Mouse (Mus musculus) limb, embryonic 14.5 days (tissue): ENCODE measurements around the gene Ccdc116. TPM values are rescaled to one million over a fixed set of nuclear protein-coding genes. Genes with fewer than 3 reads are reported as not detected.

Experiments
- ATAC-seq: fragments of 200-750 bp; cut with Nextera tagmentation; 2 replicates; pipeline ENCODE4 v1.8.0; 2017; ENCODE audit warnings: low read depth, moderate number of reproducible peaks, moderate TSS enrichment; ENCODE audit not compliant: low FRiP score
- DNase-seq: peaks from one replicate; pipeline ENCODE4 v3.0.0-alpha.2; 2015; ENCODE audit warnings: low spot score
- H3K27ac ChIP-seq: fragments of 300-500 bp; sonication (generic); replicated peaks from 2 replicates; pipeline ENCODE4 v1.5.1; 2014; ENCODE audit warnings: low read depth, mild to moderate bottlenecking, low read length, moderate library complexity, mixed read lengths
- H3K27me3 ChIP-seq: fragments of 300-500 bp; sonication (generic); 2 replicates; pipeline ENCODE4 v1.6.1; 2014; ENCODE audit warnings: low read length, mixed read lengths; ENCODE audit not compliant: control insufficient read depth, insufficient read depth
- H3K36me3 ChIP-seq: fragments of 300-500 bp; sonication (generic); 2 replicates; pipeline ENCODE4 v1.6.1; 2014; ENCODE audit warnings: mild to moderate bottlenecking, low read length, moderate library complexity, mixed read lengths; ENCODE audit not compliant: control insufficient read depth, insufficient read depth
- H3K4me1 ChIP-seq: fragments of 300-500 bp; sonication (generic); 2 replicates; pipeline ENCODE4 v1.6.1; 2014; ENCODE audit warnings: antibody characterized with exemption, low read length, mixed read lengths; ENCODE audit not compliant: control insufficient read depth, insufficient read depth
- H3K4me2 ChIP-seq: fragments of 300-500 bp; sonication (generic); replicated peaks from 2 replicates; pipeline ENCODE4 v1.6.1; 2014; ENCODE audit warnings: low read depth, mild to moderate bottlenecking, low read length, moderate library complexity; ENCODE audit not compliant: severe bottlenecking
- H3K4me3 ChIP-seq: fragments of 300-500 bp; sonication (generic); replicated peaks from 2 replicates; pipeline ENCODE4 v1.5.1; 2014; ENCODE audit warnings: low read length
- H3K9ac ChIP-seq: fragments of 300-500 bp; sonication (generic); 2 replicates; pipeline ENCODE4 v1.6.1; 2014; ENCODE audit warnings: mild to moderate bottlenecking, low read depth, low read length, moderate library complexity; ENCODE audit not compliant: severe bottlenecking
- H3K9me3 ChIP-seq: fragments of 300-500 bp; sonication (generic); 2 replicates; pipeline ENCODE4 v1.6.1; 2016; ENCODE audit warnings: low read length; ENCODE audit not compliant: control insufficient read depth
- POLR2A ChIP-seq: fragments of 200-500 bp; IDR thresholded peaks from 2 replicates; pipeline ENCODE4 v1.8.0; 2012; ENCODE audit warnings: inconsistent platforms, mild to moderate bottlenecking, moderate library complexity, borderline replicate concordance; ENCODE audit not compliant: insufficient read depth, insufficient read length; ENCODE audit errors: extremely low read depth
- WGBS: fragments of 180-500 bp; shearing (Covaris S2); extraction: QIAGEN DNeasy Blood & Tissue Kit; methylation state at CpG from one replicate; pipeline ENCODE4 v1.1.7; 2014; 5-methylcytosine and 5-hydroxymethylcytosine counted together
- polyA plus RNA-seq, 2 experiments: library from polyadenylated mRNA; depleted of rRNA in 1 of 2; stranded (reverse) in 1 of 2; unstranded in 1 of 2; fragments of >200 nt; fragmentation: Nextera tagmentation in 1 of 2; extraction: Ambion mirVana in 1 of 2; gene quantifications; 2 replicates each; pipeline versions ENCODE4 v1.2.1 to v1.2.3; 2012 to 2014

Gene Ccdc116
- polyA plus RNA-seq, 2 experiments = 0.54 to 2.7 TPM

GRCm38 (mm10) chr16:17144339-17144738 is 2.7 kb downstream of the Ccdc116 start, which contains the start of gene Ydjc:
Ydjc (plus strand) TSS chr16:17144621.
- Histone ChIP-seq H3K27me3 (0 out of 2 replicates have a peak, but pooled peaks cover 7% of the 10 kb centered on the region), H3K36me3 (no peaks in the 10 kb centered on the region), H3K4me2 (no peak within 1 kb of the TSS), H3K4me1 (peaks cover 7% of the 10 kb centered on the region), H3K9ac (no peak within 1 kb of the TSS), H3K9me3 (no peaks in the 10 kb centered on the region), H3K4me3 (no peak within 1 kb of the TSS), H3K27ac (no peak within 1 kb of the TSS)
- DNase-seq (peak; percentile 18), ATAC-seq (no peak)
- no peak for TF ChIP-seq POLR2A
- WGBS = 23% methylated on average over 7 of the region's 7 CpGs

- DNase-seq (no peak), ATAC-seq (no peak)
- Histone ChIP-seq H3K9ac (no peak overlapping the region), H3K4me1 (no peaks in the 10 kb centered on the region), H3K9me3 (no peaks in the 10 kb centered on the region), H3K36me3 (no peaks in the 10 kb centered on the region), H3K27me3 (no peaks in the 10 kb centered on the region), H3K27ac (no peak overlapping the region), H3K4me2 (no peak overlapping the region), H3K4me3 (no peak overlapping the region)
- WGBS = 74% methylated on average over 15 of the region's 15 CpGs
- no peak for TF ChIP-seq POLR2A
Observed at GRCm38 (mm10) chr16:17137355-17137754, 9.7 kb downstream of the Ccdc116 start.

- no peaks in the 10 kb centered on the region for H3K9me3 ChIP-seq
- peak overlapping the region; percentile 32 for H3K9ac ChIP-seq
- 26% methylated on average over 7 of the region's 7 CpGs for WGBS
- peak overlapping the region; percentile 77 for H3K4me3 ChIP-seq
- 0 out of 2 replicates have a peak overlapping the region, but pooled peaks have one; percentile 28 for H3K27ac ChIP-seq
- TF ChIP-seq POLR2A = no peak
- peak overlapping the region; percentile 95 for H3K4me2 ChIP-seq
- no peaks in the 10 kb centered on the region for H3K27me3 ChIP-seq
- no peaks in the 10 kb centered on the region for H3K36me3 ChIP-seq
- no peak for ATAC-seq
- peaks cover 5% of the 10 kb centered on the region; the same call in 1 of the 2 replicates for H3K4me1 ChIP-seq
- DNase-seq = no peak
Observed at GRCm38 (mm10) chr16:17132906-17133200, 14.2 kb downstream of the Ccdc116 start.

GRCm38 (mm10) chr16:17132089-17132905 is 14.7 kb downstream of the Ccdc116 start, which contains the start of gene Sdf2l1:
Sdf2l1 (minus strand) TSS chr16:17132383.
- ATAC-seq (peak; percentile 99), DNase-seq (peak; percentile 98)
- Histone ChIP-seq H3K27me3 (no peaks in the 10 kb centered on the region), H3K9ac (peak within 1 kb of the TSS; percentile 67), H3K4me2 (peak within 1 kb of the TSS; percentile 95), H3K4me3 (peak within 1 kb of the TSS; percentile 77), H3K36me3 (no peaks in the 10 kb centered on the region), H3K27ac (peak within 1 kb of the TSS; percentile 75), H3K4me1 (peaks cover 5% of the 10 kb centered on the region; the same call in 1 of the 2 replicates), H3K9me3 (no peaks in the 10 kb centered on the region)
- under 1% methylated on average over 45 of the region's 47 CpGs for WGBS
- TF ChIP-seq POLR2A = 0 out of 2 replicates have a peak, but pooled peaks have one; percentile 32

- Histone ChIP-seq H3K9ac (peak overlapping the region; percentile 67), H3K27ac (peak overlapping the region; percentile 75; the same call in 1 of the 2 replicates), H3K4me2 (peak overlapping the region; percentile 95), H3K27me3 (no peaks in the 10 kb centered on the region), H3K4me3 (peak overlapping the region; percentile 77), H3K9me3 (no peaks in the 10 kb centered on the region), H3K4me1 (peaks cover 5% of the 10 kb centered on the region; the same call in 1 of the 2 replicates), H3K36me3 (no peaks in the 10 kb centered on the region)
- no peak for TF ChIP-seq POLR2A
- WGBS = 3% methylated on average over 43 of the region's 43 CpGs
- DNase-seq (no peak), ATAC-seq (no peak)
Observed at GRCm38 (mm10) chr16:17131191-17132088, 15.6 kb downstream of the Ccdc116 start.
